Comparison of ENCODE assay signal across 7 mouse cellular contexts in genomic region chr2:93418396-93418795, GRCm38 (mm10). TPM values are rescaled to one million over a fixed set of nuclear protein-coding genes. Genes with fewer than 3 reads are reported as not detected.
DNase-seq lines count a peak whose midpoint lies in the region; ATAC-seq and TF ChIP-seq lines count a peak whose summit lies in the region.

No protein-coding gene starts in this region.

- intact Hi-C loops in gastrocnemius, adult 2 months (cut with DNase I) = loop anchor here (2.0 to 5.0 kb wide), 3 partner anchors 86 to 202 kb away; partner anchors contain the start of gene Tspan18
- intact Hi-C loops in left cerebral cortex, postnatal 14 days (cut with DNase I) = loop anchor here (1.0 to 10.0 kb wide), 4 partner anchors 201 to 534 kb away; no protein-coding TSS in a partner anchor

- H3K4me3 ChIP-seq in gastrocnemius, adult 2 months = no peak overlapping the region
- no peak overlapping the region for H3K4me3 ChIP-seq in midbrain, embryonic 11.5 days (ENCODE audit: low read depth, low read length)

- WGBS in midbrain, embryonic 11.5 days = 8% methylated on average over 8 of the region's 8 CpGs

- no peak overlapping the region for H3K4me2 ChIP-seq in midbrain, embryonic 11.5 days

- DNase-seq in adrenal gland, adult (ENCODE audit: inconsistent age in 2 of 2, low spot score in 1 of 2) = peak; percentile 81 to 93
- peak; percentile 79 for DNase-seq in gastrocnemius, adult 2 months
- peak; percentile 78 to 88 for DNase-seq in left cerebral cortex, postnatal 14 days (ENCODE audit: low spot score in 2 of 2)
- peak; percentile 99 for DNase-seq in midbrain, embryonic 11.5 days (ENCODE audit: low spot score, missing footprints)
- peak; percentile 46 for DNase-seq in skeletal muscle tissue, adult 2 months (ENCODE audit: low read depth, low spot score)

- ATAC-seq in common myeloid progenitor, adult 5-6 weeks (replicated peaks; ENCODE audit: low read depth, poor library complexity, severe bottlenecking) = peak; percentile 71
- peak; percentile 50 for ATAC-seq in inflammation-experienced regulatory T-cells, adult 6 months
- ATAC-seq in midbrain, embryonic 11.5 days (ENCODE audit: low FRiP score) = peak; percentile 18; the same call in 1 of the 2 replicates

- peaks cover 2% of the 10 kb centered on the region; the same call in 1 of the 2 replicates for H3K27me3 ChIP-seq in midbrain, embryonic 11.5 days (ENCODE audit: control insufficient read depth, insufficient read depth, low read length)

- peak; percentile 81 for TF ChIP-seq CTCF in gastrocnemius, adult 2 months (IDR thresholded peaks at IDR 0.05)

- no peaks in the 10 kb centered on the region for H3K36me3 ChIP-seq in midbrain, embryonic 11.5 days (ENCODE audit: control insufficient read depth, insufficient read depth, low read length)

- no peak overlapping the region for H3K27ac ChIP-seq in gastrocnemius, adult 2 months
- H3K27ac ChIP-seq in midbrain, embryonic 11.5 days (ENCODE audit: low read depth, low read length) = no peak overlapping the region

- no peaks in the 10 kb centered on the region for H3K4me1 ChIP-seq in midbrain, embryonic 11.5 days (ENCODE audit: control insufficient read depth, insufficient read depth, low read length)

- H3K9me3 ChIP-seq in midbrain, embryonic 11.5 days (ENCODE audit: control insufficient read depth, low read length) = no peaks in the 10 kb centered on the region

- no peak overlapping the region for H3K9ac ChIP-seq in midbrain, embryonic 11.5 days (ENCODE audit: low read length)

RNA-seq across cellular contexts. Expression of gene Cd82, which starts 44.5 kb away (rescaled TPM):
- total RNA-seq in common myeloid progenitor, adult 5-6 weeks (2017) = 42.9 and 43.7 TPM in 2 replicates
- 10 to 100 TPM in 1 of 2 experiments, 1 to 10 TPM in 1; 6.6 to 17.8 TPM for total RNA-seq in gastrocnemius, adult 2 months (2021)
- 100 to 1,000 TPM; 528 to 940 (median 825) TPM for polyA plus RNA-seq in inflammation-experienced regulatory T-cells, adult 6 months (2017; shearing (Covaris generic))
- 10 to 100 TPM in 1 of 2 experiments, 1 to 10 TPM in 1; 9.5 to 10.1 TPM for total RNA-seq in left cerebral cortex, postnatal 14 days (2021)
- 3.7 and 4.0 TPM in 2 replicates for polyA plus RNA-seq in midbrain, embryonic 11.5 days (2014; fragmentation: Nextera tagmentation; extraction: Ambion mirVana)

Comparison
In these comparisons a context has a peak if more than half of its experiments do, and no peak if none do; other contexts are left out.
1. DNase-seq: peak in every context shown above with its lines; median percentile 99 in midbrain, embryonic 11.5 days; 87 in adrenal gland, adult; 83 in left cerebral cortex, postnatal 14 days; 79 in gastrocnemius, adult 2 months; 46 in skeletal muscle tissue, adult 2 months.
2. ATAC-seq: peak in every context shown above with its lines; median percentile 71 in common myeloid progenitor, adult 5-6 weeks; 50 in inflammation-experienced regulatory T-cells, adult 6 months; 18 in midbrain, embryonic 11.5 days.